Mouse (Mus musculus): ENCODE results near the gene Dmpk. TPM values are rescaled to one million over a fixed set of nuclear protein-coding genes. Genes with fewer than 3 reads are reported as not detected.

The Dmpk gene
- total and polyA plus RNA-seq, 2 experiments from 2014 or later, result 5.1 to 32.1 TPM

GRCm38 (mm10) chr7:19084921-19085473 lies 1.3 kb downstream of the Dmpk start:
- H3K4me1 ChIP-seq (ENCODE audit: insufficient read depth, low read length), result no peaks in the 10 kb centered on the region
- no peak overlapping the region for H3K9ac ChIP-seq (replicated peaks; ENCODE audit: low read length, poor library complexity, severe bottlenecking)
- H3K36me3 ChIP-seq (ENCODE audit: insufficient read depth, low read length), result peaks cover 49% of the 10 kb centered on the region

GRCm38 (mm10) chr7:19085495-19085894 lies 1.8 kb downstream of the Dmpk start:
- no peak for DNase-seq (ENCODE audit: low spot score)
- TF ChIP-seq CTCF (IDR thresholded peaks at IDR 0.05), result no peak
- WGBS, result 17% methylated on average over 6 of the region's 6 CpGs
- Histone ChIP-seq H3K27me3 (ENCODE audit: insufficient read depth, low read length) (no peaks in the 10 kb centered on the region), H3K9ac (replicated peaks; ENCODE audit: low read length, poor library complexity, severe bottlenecking) (no peak overlapping the region), H3K4me2 (ENCODE audit: low read depth, low read length, poor library complexity, severe bottlenecking) (no peak overlapping the region), H3K4me1 (ENCODE audit: insufficient read depth, low read length) (no peaks in the 10 kb centered on the region), H3K4me3 (ENCODE audit: low read depth, low read length) (no peak overlapping the region), H3K9me3 (ENCODE audit: low read length) (no peaks in the 10 kb centered on the region), H3K36me3 (ENCODE audit: insufficient read depth, low read length) (peaks cover 44% of the 10 kb centered on the region), H3K27ac (ENCODE audit: low read depth, low read length) (no peak overlapping the region)
- ATAC-seq (ENCODE audit: low FRiP score), result no peak

More at GRCm38 (mm10) chr7:19084921-19085473, 1.3 kb downstream of the Dmpk start:
- H3K9me3 ChIP-seq (ENCODE audit: low read length), result no peaks in the 10 kb centered on the region
- no peak for TF ChIP-seq CTCF (IDR thresholded peaks at IDR 0.05)
- H3K4me3 ChIP-seq (ENCODE audit: low read depth, low read length), result no peak overlapping the region
- H3K27me3 ChIP-seq (ENCODE audit: insufficient read depth, low read length), result no peaks in the 10 kb centered on the region
- H3K4me2 ChIP-seq (ENCODE audit: low read depth, low read length, poor library complexity, severe bottlenecking), result no peak overlapping the region
- ATAC-seq (ENCODE audit: low FRiP score), result no peak
- no peak overlapping the region for H3K27ac ChIP-seq (ENCODE audit: low read depth, low read length)
- no peak for DNase-seq (ENCODE audit: low spot score)
- WGBS, result 27% methylated on average over 9 of the region's 9 CpGs

- no peak overlapping the region for H3K4me2 ChIP-seq (ENCODE audit: low read depth, low read length, poor library complexity, severe bottlenecking)
- H3K27me3 ChIP-seq (ENCODE audit: insufficient read depth, low read length), result no peaks in the 10 kb centered on the region
- H3K4me3 ChIP-seq (ENCODE audit: low read depth, low read length), result no peak overlapping the region
- ATAC-seq (ENCODE audit: low FRiP score), result no peak
- H3K36me3 ChIP-seq (ENCODE audit: insufficient read depth, low read length), result peaks cover 41% of the 10 kb centered on the region
- H3K9me3 ChIP-seq (ENCODE audit: low read length), result no peaks in the 10 kb centered on the region
- 27% methylated on average over 14 of the region's 14 CpGs for WGBS
- no peak overlapping the region for H3K27ac ChIP-seq (ENCODE audit: low read depth, low read length)
- no peak for DNase-seq (ENCODE audit: low spot score)
- H3K4me1 ChIP-seq (ENCODE audit: insufficient read depth, low read length), result no peaks in the 10 kb centered on the region
- no peak overlapping the region for H3K9ac ChIP-seq (replicated peaks; ENCODE audit: low read length, poor library complexity, severe bottlenecking)
- TF ChIP-seq CTCF (IDR thresholded peaks at IDR 0.05), result no peak
Measured at GRCm38 (mm10) chr7:19086042-19086441, 2.4 kb downstream of the Dmpk start.

GRCm38 (mm10) chr7:19086760-19087159 lies 3.1 kb downstream of the Dmpk start:
- Histone ChIP-seq H3K36me3 (ENCODE audit: insufficient read depth, low read length) (peaks cover 35% of the 10 kb centered on the region), H3K4me2 (ENCODE audit: low read depth, low read length, poor library complexity, severe bottlenecking) (no peak overlapping the region), H3K9ac (replicated peaks; ENCODE audit: low read length, poor library complexity, severe bottlenecking) (no peak overlapping the region), H3K27me3 (ENCODE audit: insufficient read depth, low read length) (no peaks in the 10 kb centered on the region), H3K4me1 (ENCODE audit: insufficient read depth, low read length) (no peaks in the 10 kb centered on the region), H3K27ac (ENCODE audit: low read depth, low read length) (no peak overlapping the region), H3K4me3 (ENCODE audit: low read depth, low read length) (no peak overlapping the region), H3K9me3 (ENCODE audit: low read length) (no peaks in the 10 kb centered on the region)
- no peak for DNase-seq (ENCODE audit: low spot score)
- WGBS, result 63% methylated on average over 18 of the region's 18 CpGs
- no peak for TF ChIP-seq CTCF (IDR thresholded peaks at IDR 0.05)
- ATAC-seq (ENCODE audit: low FRiP score), result no peak

- Histone ChIP-seq H3K27ac (ENCODE audit: low read depth, low read length) (no peak overlapping the region), H3K4me1 (ENCODE audit: insufficient read depth, low read length) (no peaks in the 10 kb centered on the region; the same call in 1 of the 2 replicates), H3K9ac (replicated peaks; ENCODE audit: low read length, poor library complexity, severe bottlenecking) (no peak overlapping the region), H3K9me3 (ENCODE audit: low read length) (no peaks in the 10 kb centered on the region), H3K4me2 (ENCODE audit: low read depth, low read length, poor library complexity, severe bottlenecking) (no peak overlapping the region), H3K4me3 (ENCODE audit: low read depth, low read length) (no peak overlapping the region), H3K27me3 (ENCODE audit: insufficient read depth, low read length) (no peaks in the 10 kb centered on the region), H3K36me3 (ENCODE audit: insufficient read depth, low read length) (peaks cover 25% of the 10 kb centered on the region)
- no peak for ATAC-seq (ENCODE audit: low FRiP score)
- WGBS, result 44% methylated on average over 10 of the region's 10 CpGs
- peak; percentile 74 for TF ChIP-seq CTCF (IDR thresholded peaks at IDR 0.05)
- peak; percentile 64 for DNase-seq (ENCODE audit: low spot score)
Measured at GRCm38 (mm10) chr7:19088813-19089212, 5.2 kb downstream of the Dmpk start.

GRCm38 (mm10) chr7:19091913-19092312 lies 8.3 kb downstream of the Dmpk start:
- H3K27me3 ChIP-seq (ENCODE audit: insufficient read depth, low read length), result peaks cover 8% of the 10 kb centered on the region
- ATAC-seq (ENCODE audit: low FRiP score), result no peak
- no peak overlapping the region for H3K27ac ChIP-seq (ENCODE audit: low read depth, low read length)
- H3K4me3 ChIP-seq (ENCODE audit: low read depth, low read length), result no peak overlapping the region
- TF ChIP-seq CTCF (IDR thresholded peaks at IDR 0.05), result no peak
- WGBS, result 54% methylated on average over 15 of the region's 17 CpGs
- no peaks in the 10 kb centered on the region for H3K9me3 ChIP-seq (ENCODE audit: low read length)
- DNase-seq (ENCODE audit: low spot score), result no peak
- peaks cover 14% of the 10 kb centered on the region for H3K4me1 ChIP-seq (ENCODE audit: insufficient read depth, low read length)
- no peak overlapping the region for H3K9ac ChIP-seq (replicated peaks; ENCODE audit: low read length, poor library complexity, severe bottlenecking)
- no peak overlapping the region for H3K4me2 ChIP-seq (ENCODE audit: low read depth, low read length, poor library complexity, severe bottlenecking)
- peaks cover 25% of the 10 kb centered on the region for H3K36me3 ChIP-seq (ENCODE audit: insufficient read depth, low read length)

Measured in midbrain, postnatal 0 days (tissue).